Mouse (Mus musculus) gastrocnemius, postnatal 36 days (tissue): Measurements from ENCODE around the gene Mon1a. TPM values are rescaled to one million over a fixed set of nuclear protein-coding genes. Genes with fewer than 3 reads are reported as not detected.

ENCODE experiments used
- DNase-seq, 2 experiments: peaks; one replicate each; pipeline ENCODE4 v3.0.0; 2022
- intact Hi-C: fragments of 180-260 bp; cut with DNase I; formaldehyde crosslinking; loops from one replicate; pipeline ENCODE4 v1.15.1; 2025
- total RNA-seq, 2 experiments: library from RNA; stranded (reverse); gene quantifications; 2 replicates each; pipeline ENCODE4 v1.2.3; 2021

Gene Mon1a
- total RNA-seq, 2 experiments from 2014 or later: 8.7 to 10.4 TPM

GRCm38 (mm10) chr9:107906967-107907800, 19.2 kb downstream of the Mon1a start:
- DNase-seq: peak in 1 of 2 experiments; percentile 32

GRCm38 (mm10) chr9:107907801-107908120, 19.8 kb downstream of the Mon1a start:
- intact Hi-C loops: no loop called here
- no peak for DNase-seq

More at GRCm38 (mm10) chr9:107906967-107907800, 19.2 kb downstream of the Mon1a start:
- intact Hi-C loops: no loop called here

GRCm38 (mm10) chr9:107908410-107909158, 20.6 kb downstream of the Mon1a start:
- intact Hi-C loops: no loop called here

GRCm38 (mm10) chr9:107910025-107910769, 22.2 kb downstream of the Mon1a start:
- intact Hi-C loops: loop anchor here (2.0 kb wide), 1 partner anchor 73 kb away; the partner anchor contains the start of gene Gm20661

More at GRCm38 (mm10) chr9:107908410-107909158, 20.6 kb downstream of the Mon1a start:
- DNase-seq: no peak

GRCm38 (mm10) chr9:107914764-107915420, 26.9 kb downstream of the Mon1a start:
- DNase-seq: no peak
- intact Hi-C loops: no loop called here

More at GRCm38 (mm10) chr9:107910025-107910769, 22.2 kb downstream of the Mon1a start:
- no peak for DNase-seq

GRCm38 (mm10) chr9:107917895-107918608, 30.1 kb downstream of the Mon1a start:
- DNase-seq: no peak
- intact Hi-C loops: no loop called here

- intact Hi-C loops: no loop called here
- DNase-seq: no peak
These were observed 30.9 kb downstream of the Mon1a start for GRCm38 (mm10) chr9:107918884-107919283.

- DNase-seq: no peak
- intact Hi-C loops: no loop called here
These were observed 31.5 kb downstream of the Mon1a start for GRCm38 (mm10) chr9:107919441-107919840.

GRCm38 (mm10) chr9:107923021-107923420, 35.1 kb downstream of the Mon1a start:
- DNase-seq: no peak
- intact Hi-C loops: no loop called here

- DNase-seq: peak in 1 of 2 experiments; percentile 40
- intact Hi-C loops: no loop called here
These were observed 36.0 kb downstream of the Mon1a start for GRCm38 (mm10) chr9:107923956-107924355.

- intact Hi-C loops: no loop called here
- no peak for DNase-seq
These were observed 37.3 kb downstream of the Mon1a start for GRCm38 (mm10) chr9:107925251-107925650.

- no peak for DNase-seq
- intact Hi-C loops: no loop called here
These were observed 39.0 kb downstream of the Mon1a start for GRCm38 (mm10) chr9:107926920-107927420.

- DNase-seq: no peak
- intact Hi-C loops: no loop called here
These were observed 39.8 kb downstream of the Mon1a start for GRCm38 (mm10) chr9:107927749-107928148.

- intact Hi-C loops: no loop called here
- DNase-seq: no peak
These were observed 40.2 kb downstream of the Mon1a start, which contains the start of gene Actl11 for GRCm38 (mm10) chr9:107928169-107928568. Actl11 (plus strand) TSS chr9:107928469.

- intact Hi-C loops: no loop called here
- DNase-seq: no peak
These were observed 44.3 kb downstream of the Mon1a start for GRCm38 (mm10) chr9:107932221-107932620.

GRCm38 (mm10) chr9:107934146-107934545, 46.2 kb downstream of the Mon1a start:
- intact Hi-C loops: no loop called here

GRCm38 (mm10) chr9:107935374-107935773, 47.4 kb downstream of the Mon1a start, which contains the start of gene Camkv:
Camkv (plus strand) TSS chr9:107935674.
- DNase-seq: no peak
- intact Hi-C loops: no loop called here

More at GRCm38 (mm10) chr9:107934146-107934545, 46.2 kb downstream of the Mon1a start:
- no peak for DNase-seq

GRCm38 (mm10) chr9:107935790-107936214, 47.9 kb downstream of the Mon1a start:
- intact Hi-C loops: no loop called here
- DNase-seq: no peak

GRCm38 (mm10) chr9:107936215-107936822, 48.4 kb downstream of the Mon1a start:
- intact Hi-C loops: no loop called here
- no peak for DNase-seq
